Mouse (Mus musculus): Measurements from ENCODE around the gene Pdcd1lg2. TPM values are rescaled to one million over a fixed set of nuclear protein-coding genes. Genes with fewer than 3 reads are reported as not detected.

Pdcd1lg2 gene
- polyA plus RNA-seq, 2 experiments: not detected

- Histone ChIP-seq H3K9ac (ENCODE audit: low read depth, low read length, severe bottlenecking) (no peak overlapping the region), H3K27me3 (ENCODE audit: control insufficient read depth, insufficient read depth, low read length) (no peaks in the 10 kb centered on the region), H3K4me1 (ENCODE audit: control insufficient read depth, insufficient read depth, low read length) (no peaks in the 10 kb centered on the region), H3K27ac (replicated peaks; ENCODE audit: low read depth, low read length) (no peak overlapping the region), H3K4me3 (replicated peaks; ENCODE audit: low read length) (no peak overlapping the region), H3K9me3 (ENCODE audit: control insufficient read depth, low read length) (no peaks in the 10 kb centered on the region), H3K36me3 (ENCODE audit: control insufficient read depth, insufficient read depth, low read length) (no peaks in the 10 kb centered on the region), H3K4me2 (replicated peaks; ENCODE audit: low read depth, low read length, severe bottlenecking) (no peak overlapping the region)
- DNase-seq (ENCODE audit: low spot score): no peak
- 87% methylated on average over 9 of the region's 9 CpGs for WGBS
- no peak for TF ChIP-seq POLR2A (IDR thresholded peaks at IDR 0.05; ENCODE audit: borderline replicate concordance, extremely low read depth, insufficient read depth, insufficient read length)
- no peak for ATAC-seq (ENCODE audit: low FRiP score, low read depth)
Measured at GRCm38 (mm10) chr19:29384412-29384811, 26.3 kb upstream of the Pdcd1lg2 start.

- Histone ChIP-seq H3K9me3 (ENCODE audit: control insufficient read depth, low read length) (no peaks in the 10 kb centered on the region), H3K36me3 (ENCODE audit: control insufficient read depth, insufficient read depth, low read length) (no peaks in the 10 kb centered on the region), H3K9ac (ENCODE audit: low read depth, low read length, severe bottlenecking) (no peak overlapping the region), H3K4me2 (replicated peaks; ENCODE audit: low read depth, low read length, severe bottlenecking) (no peak overlapping the region), H3K27me3 (ENCODE audit: control insufficient read depth, insufficient read depth, low read length) (no peaks in the 10 kb centered on the region), H3K27ac (replicated peaks; ENCODE audit: low read depth, low read length) (no peak overlapping the region), H3K4me3 (replicated peaks; ENCODE audit: low read length) (no peak overlapping the region), H3K4me1 (ENCODE audit: control insufficient read depth, insufficient read depth, low read length) (no peaks in the 10 kb centered on the region)
- 85% methylated on average over 6 of the region's 6 CpGs for WGBS
- ATAC-seq (ENCODE audit: low FRiP score, low read depth) (no peak), DNase-seq (ENCODE audit: low spot score) (no peak)
- no peak for TF ChIP-seq POLR2A (IDR thresholded peaks at IDR 0.05; ENCODE audit: borderline replicate concordance, extremely low read depth, insufficient read depth, insufficient read length)
Measured at GRCm38 (mm10) chr19:29384994-29385393, 25.7 kb upstream of the Pdcd1lg2 start.

- Histone ChIP-seq H3K9me3 (ENCODE audit: control insufficient read depth, low read length) (no peaks in the 10 kb centered on the region), H3K36me3 (ENCODE audit: control insufficient read depth, insufficient read depth, low read length) (no peaks in the 10 kb centered on the region), H3K4me3 (replicated peaks; ENCODE audit: low read length) (no peak overlapping the region), H3K4me1 (ENCODE audit: control insufficient read depth, insufficient read depth, low read length) (no peaks in the 10 kb centered on the region), H3K27ac (replicated peaks; ENCODE audit: low read depth, low read length) (no peak overlapping the region), H3K9ac (ENCODE audit: low read depth, low read length, severe bottlenecking) (no peak overlapping the region), H3K4me2 (replicated peaks; ENCODE audit: low read depth, low read length, severe bottlenecking) (no peak overlapping the region), H3K27me3 (ENCODE audit: control insufficient read depth, insufficient read depth, low read length) (no peaks in the 10 kb centered on the region)
- no peak for ATAC-seq (ENCODE audit: low FRiP score, low read depth)
- no peak for TF ChIP-seq POLR2A (IDR thresholded peaks at IDR 0.05; ENCODE audit: borderline replicate concordance, extremely low read depth, insufficient read depth, insufficient read length)
- 88% methylated on average over 4 of the region's 4 CpGs for WGBS
- no peak for DNase-seq (ENCODE audit: low spot score)
Measured at GRCm38 (mm10) chr19:29385822-29386221, 24.9 kb upstream of the Pdcd1lg2 start.

- no peak overlapping the region for H3K9ac ChIP-seq (ENCODE audit: low read depth, low read length, severe bottlenecking)
- no peak overlapping the region for H3K4me3 ChIP-seq (replicated peaks; ENCODE audit: low read length)
- no peak for DNase-seq (ENCODE audit: low spot score)
- H3K4me1 ChIP-seq (ENCODE audit: control insufficient read depth, insufficient read depth, low read length): no peaks in the 10 kb centered on the region
- H3K4me2 ChIP-seq (replicated peaks; ENCODE audit: low read depth, low read length, severe bottlenecking): no peak overlapping the region
- no peaks in the 10 kb centered on the region for H3K9me3 ChIP-seq (ENCODE audit: control insufficient read depth, low read length)
- ATAC-seq (ENCODE audit: low FRiP score, low read depth): no peak
- WGBS: 95% methylated on average over 1 of the region's 1 CpGs
- no peaks in the 10 kb centered on the region for H3K36me3 ChIP-seq (ENCODE audit: control insufficient read depth, insufficient read depth, low read length)
- no peak for TF ChIP-seq POLR2A (IDR thresholded peaks at IDR 0.05; ENCODE audit: borderline replicate concordance, extremely low read depth, insufficient read depth, insufficient read length)
- no peaks in the 10 kb centered on the region for H3K27me3 ChIP-seq (ENCODE audit: control insufficient read depth, insufficient read depth, low read length)
- H3K27ac ChIP-seq (replicated peaks; ENCODE audit: low read depth, low read length): no peak overlapping the region
Measured at GRCm38 (mm10) chr19:29388818-29389217, 21.9 kb upstream of the Pdcd1lg2 start.

- no peaks in the 10 kb centered on the region for H3K4me1 ChIP-seq (ENCODE audit: control insufficient read depth, insufficient read depth, low read length)
- H3K27me3 ChIP-seq (ENCODE audit: control insufficient read depth, insufficient read depth, low read length): no peaks in the 10 kb centered on the region
- no peaks in the 10 kb centered on the region for H3K36me3 ChIP-seq (ENCODE audit: control insufficient read depth, insufficient read depth, low read length)
- no peak overlapping the region for H3K4me3 ChIP-seq (replicated peaks; ENCODE audit: low read length)
- 73% methylated on average over 5 of the region's 5 CpGs for WGBS
- TF ChIP-seq POLR2A (IDR thresholded peaks at IDR 0.05; ENCODE audit: borderline replicate concordance, extremely low read depth, insufficient read depth, insufficient read length): no peak
- H3K9ac ChIP-seq (ENCODE audit: low read depth, low read length, severe bottlenecking): no peak overlapping the region
- H3K27ac ChIP-seq (replicated peaks; ENCODE audit: low read depth, low read length): no peak overlapping the region
- no peak for DNase-seq (ENCODE audit: low spot score)
- H3K9me3 ChIP-seq (ENCODE audit: control insufficient read depth, low read length): no peaks in the 10 kb centered on the region
- ATAC-seq (ENCODE audit: low FRiP score, low read depth): no peak
- H3K4me2 ChIP-seq (replicated peaks; ENCODE audit: low read depth, low read length, severe bottlenecking): no peak overlapping the region
Measured at GRCm38 (mm10) chr19:29390483-29390882, 20.2 kb upstream of the Pdcd1lg2 start.

- H3K4me3 ChIP-seq (replicated peaks; ENCODE audit: low read length): no peak overlapping the region
- no peak for ATAC-seq (ENCODE audit: low FRiP score, low read depth)
Measured at GRCm38 (mm10) chr19:29391279-29391678, 19.4 kb upstream of the Pdcd1lg2 start.

More at GRCm38 (mm10) chr19:29391279-29391678, 19.4 kb upstream of the Pdcd1lg2 start:
- WGBS: 79% methylated on average over 4 of the region's 4 CpGs
- Histone ChIP-seq H3K36me3 (ENCODE audit: control insufficient read depth, insufficient read depth, low read length) (no peaks in the 10 kb centered on the region), H3K4me1 (ENCODE audit: control insufficient read depth, insufficient read depth, low read length) (no peaks in the 10 kb centered on the region), H3K9me3 (ENCODE audit: control insufficient read depth, low read length) (no peaks in the 10 kb centered on the region), H3K27me3 (ENCODE audit: control insufficient read depth, insufficient read depth, low read length) (no peaks in the 10 kb centered on the region), H3K27ac (replicated peaks; ENCODE audit: low read depth, low read length) (no peak overlapping the region), H3K4me2 (replicated peaks; ENCODE audit: low read depth, low read length, severe bottlenecking) (no peak overlapping the region), H3K9ac (ENCODE audit: low read depth, low read length, severe bottlenecking) (no peak overlapping the region)
- no peak for TF ChIP-seq POLR2A (IDR thresholded peaks at IDR 0.05; ENCODE audit: borderline replicate concordance, extremely low read depth, insufficient read depth, insufficient read length)
- DNase-seq (ENCODE audit: low spot score): no peak

Data from limb, embryonic 14.5 days (tissue).